Mouse (Mus musculus) heart, adult 2 months (tissue): ENCODE data around the gene 0610012G03Rik. TPM values are rescaled to one million over a fixed set of nuclear protein-coding genes. Genes with fewer than 3 reads are reported as not detected.

Experiments
- DNase-seq, 2 experiments: peaks; one replicate each; pipeline ENCODE4 v3.0.0; 2021
- H3K27ac ChIP-seq: fragments of 200-600 bp; 2 replicates; pipeline ENCODE4 v1.8.1; 2022
- H3K27me3 ChIP-seq: fragments of 200-500 bp; 2 replicates; pipeline ENCODE4 v1.6.1; 2012; ENCODE audit warnings: mild to moderate bottlenecking, low read length, inconsistent platforms, mixed read lengths; ENCODE audit not compliant: control insufficient read depth, insufficient read depth
- H3K36me3 ChIP-seq: fragments of 200-500 bp; 2 replicates; pipeline ENCODE4 v1.6.1; 2012; ENCODE audit warnings: low read length, inconsistent platforms; ENCODE audit not compliant: control insufficient read depth, insufficient read depth
- H3K4me1 ChIP-seq: fragments of 200-500 bp; 2 replicates; pipeline ENCODE4 v1.6.1; 2011; ENCODE audit warnings: low read length; ENCODE audit not compliant: control insufficient read depth, insufficient read depth
- H3K4me3 ChIP-seq: fragments of 200-600 bp; 2 replicates; pipeline ENCODE4 v1.8.1; 2022
- H3K79me2 ChIP-seq: fragments of 200-500 bp; replicated peaks from 2 replicates; pipeline ENCODE4 v1.6.1; 2012; ENCODE audit warnings: mild to moderate bottlenecking, inconsistent platforms, low read length, moderate library complexity, mixed read lengths; ENCODE audit not compliant: control insufficient read depth, insufficient read depth
- H3K9ac ChIP-seq: fragments of 200-500 bp; 2 replicates; pipeline ENCODE4 v1.6.1; 2012; ENCODE audit warnings: low read depth, mild to moderate bottlenecking, control low read depth, inconsistent platforms, low read length, mixed read lengths
- CTCF ChIP-seq: fragments of 200-600 bp; IDR thresholded peaks from 2 replicates; pipeline ENCODE4 v1.8.1; 2022; ENCODE audit warnings: antibody characterized with exemption, mild to moderate bottlenecking, moderate library complexity
- EP300 ChIP-seq: fragments of 200-500 bp; IDR thresholded peaks from 2 replicates; pipeline ENCODE4 v1.6.1; 2011; ENCODE audit warnings: low read depth, low read length, control low read depth; ENCODE audit not compliant: insufficient read depth
- POLR2A ChIP-seq: fragments of 200-500 bp; IDR thresholded peaks from 2 replicates; pipeline ENCODE4 v1.6.1; 2011; ENCODE audit warnings: mild to moderate bottlenecking, low read depth, low read length, control low read depth; ENCODE audit not compliant: insufficient read depth
- WGBS: fragments of 180-500 bp; shearing (Covaris S2); methylation state at CpG from one replicate; pipeline ENCODE4 v1.1.7; 2018; 5-methylcytosine and 5-hydroxymethylcytosine counted together
- intact Hi-C: fragments of 180-260 bp; cut with DNase I; formaldehyde crosslinking; loops from one replicate; pipeline ENCODE4 v1.15.1; 2025
- long read RNA-seq: library from polyadenylated mRNA; stranded (forward); transcript quantifications from one replicate; pipeline ENCODE4 v2.0.0, GENCODE M21; 2021
- polyA plus RNA-seq: library from polyadenylated mRNA; depleted of rRNA; stranded (reverse); fragments of >200 nt; gene quantifications from 2 replicates; pipeline ENCODE4 v1.2.3, GENCODE M21; 2012; rRNA removed
- total RNA-seq, 2 experiments: library from RNA; stranded (reverse); gene quantifications; 2 replicates each; pipeline ENCODE4 v1.2.3; 2021

Gene 0610012G03Rik
- total RNA-seq = 10 to 100 TPM; 69.9 to 75.4 TPM
- polyA plus RNA-seq = 86.3 and 88.9 TPM in 2 replicates
- long read RNA-seq, transcript 0610012G03Rik-201 (1 exons, 1,445 nt) = major isoform, 166 of 167 reads
- long read RNA-seq, partial matches to known transcripts = 0 of 167 reads
- long read RNA-seq, other reads (novel, unspliced or antisense) = 1 of 167 reads

- WGBS = under 1% methylated on average over 55 of the region's 55 CpGs
- peaks cover 6% of the 10 kb centered on the region; the same call in 1 of the 2 replicates for H3K79me2 ChIP-seq
These were observed at the start of gene 0610012G03Rik, which contains the start of gene Ncbp2 for GRCm38 (mm10) chr16:31948345-31948774. 0610012G03Rik (minus strand) TSS chr16:31948494. Ncbp2 (plus strand) TSS chr16:31948513.

GRCm38 (mm10) chr16:31996371-31996770 is 48.1 kb upstream of the 0610012G03Rik start:
- H3K4me1 ChIP-seq = no peaks in the 10 kb centered on the region
- H3K27ac ChIP-seq = no peak overlapping the region
- no peaks in the 10 kb centered on the region for H3K36me3 ChIP-seq
- H3K79me2 ChIP-seq = peaks cover 2% of the 10 kb centered on the region; the same call in 1 of the 2 replicates
- no peaks in the 10 kb centered on the region for H3K27me3 ChIP-seq
- WGBS = 75% methylated on average over 5 of the region's 5 CpGs
- no peak overlapping the region for H3K4me3 ChIP-seq
- TF ChIP-seq CTCF (no peak), POLR2A (no peak)
- no peak for DNase-seq
- H3K9ac ChIP-seq = no peak overlapping the region
- intact Hi-C loops = no loop called here

More at GRCm38 (mm10) chr16:31948345-31948774, at the start of gene 0610012G03Rik, which contains the start of gene Ncbp2:
- DNase-seq = peak; percentile 96 to 98
- peaks cover 2% of the 10 kb centered on the region; the same call in 1 of the 2 replicates for H3K36me3 ChIP-seq
- H3K9ac ChIP-seq = peak within 1 kb of the TSS; percentile 89
- TF ChIP-seq EP300 (peak; percentile 69; the same call in 1 of the 2 replicates), POLR2A (peak; percentile 81), CTCF (peak; percentile 25)
- peak within 1 kb of the TSS; percentile 91 for H3K4me3 ChIP-seq
- intact Hi-C loops = loop anchor here (1.0 to 10.0 kb wide), 2 partner anchors 55 to 666 kb away; partner anchors contain the start of gene Senp5
- H3K27me3 ChIP-seq = no peaks in the 10 kb centered on the region
- H3K27ac ChIP-seq = peak within 1 kb of the TSS; percentile 93
- H3K4me1 ChIP-seq = peaks cover 8% of the 10 kb centered on the region

GRCm38 (mm10) chr16:31993946-31994345 is 45.7 kb upstream of the 0610012G03Rik start:
- Histone ChIP-seq H3K27me3 (no peaks in the 10 kb centered on the region), H3K4me1 (no peaks in the 10 kb centered on the region), H3K27ac (no peak overlapping the region), H3K4me3 (no peak overlapping the region), H3K36me3 (no peaks in the 10 kb centered on the region; the same call in 1 of the 2 replicates), H3K79me2 (peaks cover 2% of the 10 kb centered on the region; the same call in 1 of the 2 replicates), H3K9ac (no peak overlapping the region)
- intact Hi-C loops = no loop called here
- TF ChIP-seq CTCF (no peak), POLR2A (no peak), EP300 (no peak)
- no peak for DNase-seq

GRCm38 (mm10) chr16:31993195-31993594 is 44.9 kb upstream of the 0610012G03Rik start:
- H3K27ac ChIP-seq = no peak overlapping the region
- no peak for TF ChIP-seq EP300
- TF ChIP-seq POLR2A = no peak
- TF ChIP-seq CTCF = no peak
- no peaks in the 10 kb centered on the region for H3K4me1 ChIP-seq
- no peak overlapping the region for H3K9ac ChIP-seq
- intact Hi-C loops = no loop called here
- no peaks in the 10 kb centered on the region for H3K27me3 ChIP-seq
- no peaks in the 10 kb centered on the region; the same call in 1 of the 2 replicates for H3K36me3 ChIP-seq
- H3K79me2 ChIP-seq = peaks cover 2% of the 10 kb centered on the region; the same call in 1 of the 2 replicates
- 93% methylated on average over 4 of the region's 4 CpGs for WGBS
- no peak for DNase-seq
- no peak overlapping the region for H3K4me3 ChIP-seq

GRCm38 (mm10) chr16:31992039-31992438 is 43.7 kb upstream of the 0610012G03Rik start:
- H3K27ac ChIP-seq = no peak overlapping the region
- H3K4me1 ChIP-seq = no peaks in the 10 kb centered on the region
- DNase-seq = no peak
- no peaks in the 10 kb centered on the region; the same call in 1 of the 2 replicates for H3K36me3 ChIP-seq
- peaks cover 2% of the 10 kb centered on the region; the same call in 1 of the 2 replicates for H3K79me2 ChIP-seq
- H3K9ac ChIP-seq = no peak overlapping the region
- no peak for TF ChIP-seq EP300
- TF ChIP-seq CTCF = peak; percentile 40
- TF ChIP-seq POLR2A = no peak
- H3K4me3 ChIP-seq = no peak overlapping the region
- 71% methylated on average over 1 of the region's 1 CpGs for WGBS
- H3K27me3 ChIP-seq = no peaks in the 10 kb centered on the region
- intact Hi-C loops = no loop called here

- Histone ChIP-seq H3K27ac (no peak overlapping the region), H3K4me1 (no peaks in the 10 kb centered on the region), H3K79me2 (no peaks in the 10 kb centered on the region), H3K9ac (no peak overlapping the region), H3K27me3 (no peaks in the 10 kb centered on the region), H3K4me3 (no peak overlapping the region), H3K36me3 (no peaks in the 10 kb centered on the region)
- no peak for DNase-seq
- WGBS = 79% methylated on average over 5 of the region's 5 CpGs
- intact Hi-C loops = no loop called here
- no peak; the same call in 1 of the 2 replicates for TF ChIP-seq CTCF
- TF ChIP-seq POLR2A = no peak
- no peak for TF ChIP-seq EP300
These were observed 32.7 kb upstream of the 0610012G03Rik start for GRCm38 (mm10) chr16:31980946-31981345.
